Mouse (Mus musculus): Measurements from ENCODE around the gene Sez6l2. TPM values are rescaled to one million over a fixed set of nuclear protein-coding genes. Genes with fewer than 3 reads are reported as not detected.
A peak's percentile ranks its signal among the peaks of the same experiment; 100 is the strongest.

Sez6l2 gene
- polyA plus RNA-seq, 1 experiment from 2014 or later: 0.15 TPM

DNA sequence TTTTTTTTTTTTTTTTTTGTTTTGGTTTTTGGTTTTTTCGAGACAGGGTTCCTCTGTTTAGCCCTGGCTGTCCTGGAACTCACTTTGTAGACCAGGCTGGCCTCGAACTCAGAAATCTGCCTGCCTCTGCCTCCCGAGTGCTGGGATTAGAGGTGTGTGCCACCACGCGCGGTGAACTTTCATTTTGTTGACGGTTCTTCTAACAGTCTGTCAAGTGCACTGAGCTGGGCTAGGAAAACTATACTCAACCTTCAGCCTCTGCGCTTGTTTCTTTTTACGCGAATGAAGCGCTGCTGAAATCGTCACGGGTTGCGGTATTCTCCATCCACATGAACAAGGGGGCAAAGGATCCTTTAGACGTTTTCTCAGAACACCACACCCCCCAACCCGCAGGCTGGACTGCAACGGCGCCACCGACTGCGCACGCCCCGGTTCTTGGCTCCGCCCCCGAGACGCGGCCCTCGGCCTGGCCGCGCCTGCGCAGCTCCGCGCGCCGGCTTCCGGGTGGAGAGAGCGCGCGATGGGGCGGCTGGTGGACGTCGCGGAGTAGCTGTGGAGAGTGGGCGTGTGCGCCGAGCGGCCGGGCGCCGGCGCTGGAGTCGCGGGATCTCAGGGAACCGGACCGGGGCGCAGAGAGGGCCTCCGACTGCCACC lies 21.9 kb upstream of the Sez6l2 start, which contains the start of gene Kctd13:
TSS of gene Kctd13 (plus strand) at position 496 of the 654 bp plus-strand sequence.
- H3K9ac ChIP-seq (ENCODE audit: low read depth, low read length): peak within 1 kb of the TSS; percentile 91
- peak within 1 kb of the TSS; percentile 75 for H3K27ac ChIP-seq (ENCODE audit: low read length)
- H3K9me3 ChIP-seq (replicated peaks; ENCODE audit: control insufficient read depth, low read length): no peaks in the 10 kb centered on the region
- peak; percentile 97 for ATAC-seq (ENCODE audit: low read depth)
- H3K27me3 ChIP-seq (ENCODE audit: control insufficient read depth, insufficient read depth, low read depth, low read length): no peaks in the 10 kb centered on the region
- peaks cover 34% of the 10 kb centered on the region for H3K4me1 ChIP-seq (ENCODE audit: control insufficient read depth, low read depth, low read length)
- H3K36me3 ChIP-seq (ENCODE audit: control insufficient read depth, insufficient read depth): no peaks in the 10 kb centered on the region
- H3K4me3 ChIP-seq (ENCODE audit: low read depth, low read length): peak within 1 kb of the TSS; percentile 87
- 1% methylated on average over 55 of the region's 56 CpGs for WGBS (ENCODE audit: insufficient replicate concordance)
- H3K4me2 ChIP-seq (ENCODE audit: low read depth, low read length): peak within 1 kb of the TSS; percentile 100

DNA sequence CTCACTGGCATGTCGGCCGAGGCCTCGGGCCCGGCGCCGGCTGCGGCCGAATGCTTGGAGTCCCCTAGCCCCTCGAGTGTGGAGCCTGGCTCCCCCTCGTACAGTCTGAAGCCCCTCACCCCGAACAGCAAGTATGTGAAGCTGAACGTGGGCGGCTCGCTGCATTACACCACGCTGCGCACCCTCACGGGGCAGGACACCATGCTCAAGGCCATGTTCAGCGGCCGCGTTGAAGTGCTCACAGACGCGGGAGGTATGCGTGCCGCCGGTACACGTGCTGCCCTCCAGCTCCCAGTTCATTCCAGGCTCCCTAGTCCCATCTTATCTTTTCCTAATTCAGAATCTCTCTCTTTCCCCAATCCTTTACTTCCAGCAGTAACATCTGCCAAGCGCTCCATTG lies 21.3 kb upstream of the Sez6l2 start:
- WGBS (ENCODE audit: insufficient replicate concordance): under 1% methylated on average over 27 of the region's 27 CpGs
- H3K27ac ChIP-seq (ENCODE audit: low read length): peak overlapping the region; percentile 51; the same call in 1 of the 2 replicates
- peak; percentile 42 for ATAC-seq (ENCODE audit: low read depth)

DNA sequence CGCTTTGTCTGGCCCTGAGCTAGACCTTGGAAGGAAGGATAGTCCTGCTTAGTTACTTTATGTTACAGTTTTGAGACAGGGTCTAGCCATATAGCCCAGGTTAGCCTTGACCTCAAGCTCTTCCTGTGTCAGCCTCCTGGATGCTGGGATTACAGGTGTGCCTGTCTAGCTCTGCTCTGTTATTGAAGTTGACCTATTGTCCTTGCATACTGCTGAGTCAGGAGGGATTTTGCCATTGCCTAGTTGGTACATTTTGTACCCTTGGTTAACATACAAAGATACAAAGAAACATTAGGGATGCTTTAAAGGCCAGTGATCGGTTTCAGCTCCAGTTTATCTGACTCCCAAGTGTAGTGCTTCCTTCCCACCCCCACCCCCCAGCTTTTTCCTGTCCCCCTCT lies 17.7 kb upstream of the Sez6l2 start:
- Histone ChIP-seq H3K4me3 (ENCODE audit: low read depth, low read length) (no peak overlapping the region), H3K4me2 (ENCODE audit: low read depth, low read length) (no peak overlapping the region), H3K9ac (ENCODE audit: low read depth, low read length) (no peak overlapping the region), H3K4me1 (ENCODE audit: control insufficient read depth, low read depth, low read length) (peaks cover 17% of the 10 kb centered on the region), H3K27ac (ENCODE audit: low read length) (no peak overlapping the region), H3K9me3 (replicated peaks; ENCODE audit: control insufficient read depth, low read length) (no peaks in the 10 kb centered on the region), H3K36me3 (ENCODE audit: control insufficient read depth, insufficient read depth) (peaks cover 4% of the 10 kb centered on the region; the same call in 1 of the 2 replicates), H3K27me3 (ENCODE audit: control insufficient read depth, insufficient read depth, low read depth, low read length) (no peaks in the 10 kb centered on the region)
- 73% methylated on average over 2 of the region's 2 CpGs for WGBS (ENCODE audit: insufficient replicate concordance)
- no peak for ATAC-seq (ENCODE audit: low read depth)

More for the DNA sequence above, 21.3 kb upstream of the Sez6l2 start:
- Histone ChIP-seq H3K27me3 (ENCODE audit: control insufficient read depth, insufficient read depth, low read depth, low read length) (no peaks in the 10 kb centered on the region), H3K4me1 (ENCODE audit: control insufficient read depth, low read depth, low read length) (peaks cover 29% of the 10 kb centered on the region), H3K9ac (ENCODE audit: low read depth, low read length) (peak overlapping the region; percentile 91), H3K36me3 (ENCODE audit: control insufficient read depth, insufficient read depth) (no peaks in the 10 kb centered on the region), H3K9me3 (replicated peaks; ENCODE audit: control insufficient read depth, low read length) (no peaks in the 10 kb centered on the region), H3K4me2 (ENCODE audit: low read depth, low read length) (peak overlapping the region; percentile 100), H3K4me3 (ENCODE audit: low read depth, low read length) (peak overlapping the region; percentile 87)

DNA sequence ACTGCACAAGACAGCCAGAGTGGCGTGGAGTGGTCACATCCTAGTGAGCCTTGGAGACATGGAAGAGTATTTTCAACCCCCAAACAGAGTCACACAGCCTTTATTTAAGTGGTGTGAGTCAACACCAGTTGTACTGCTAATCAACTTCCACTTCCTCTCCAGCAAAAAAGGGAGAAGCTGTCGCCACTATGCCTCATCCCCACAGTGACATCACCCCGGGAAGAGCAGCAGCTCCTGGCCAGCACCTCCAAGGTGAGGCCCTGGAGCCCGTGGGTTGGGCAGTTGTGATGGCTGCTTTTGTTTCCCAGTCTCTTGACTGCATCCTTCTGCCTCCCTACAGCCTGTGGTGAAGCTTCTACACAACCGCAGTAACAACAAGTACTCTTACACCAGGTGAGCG lies 9.2 kb upstream of the Sez6l2 start:
- Histone ChIP-seq H3K27ac (ENCODE audit: low read length) (no peak overlapping the region), H3K4me1 (ENCODE audit: control insufficient read depth, low read depth, low read length) (0 out of 2 replicates have a peak, but pooled peaks cover 2% of the 10 kb centered on the region), H3K36me3 (ENCODE audit: control insufficient read depth, insufficient read depth) (peaks cover 6% of the 10 kb centered on the region; the same call in 1 of the 2 replicates), H3K9ac (ENCODE audit: low read depth, low read length) (no peak overlapping the region), H3K9me3 (replicated peaks; ENCODE audit: control insufficient read depth, low read length) (no peaks in the 10 kb centered on the region), H3K4me3 (ENCODE audit: low read depth, low read length) (no peak overlapping the region), H3K27me3 (ENCODE audit: control insufficient read depth, insufficient read depth, low read depth, low read length) (no peaks in the 10 kb centered on the region), H3K4me2 (ENCODE audit: low read depth, low read length) (no peak overlapping the region)
- no peak for ATAC-seq (ENCODE audit: low read depth)
- 50% methylated on average over 6 of the region's 6 CpGs for WGBS (ENCODE audit: insufficient replicate concordance)

DNA sequence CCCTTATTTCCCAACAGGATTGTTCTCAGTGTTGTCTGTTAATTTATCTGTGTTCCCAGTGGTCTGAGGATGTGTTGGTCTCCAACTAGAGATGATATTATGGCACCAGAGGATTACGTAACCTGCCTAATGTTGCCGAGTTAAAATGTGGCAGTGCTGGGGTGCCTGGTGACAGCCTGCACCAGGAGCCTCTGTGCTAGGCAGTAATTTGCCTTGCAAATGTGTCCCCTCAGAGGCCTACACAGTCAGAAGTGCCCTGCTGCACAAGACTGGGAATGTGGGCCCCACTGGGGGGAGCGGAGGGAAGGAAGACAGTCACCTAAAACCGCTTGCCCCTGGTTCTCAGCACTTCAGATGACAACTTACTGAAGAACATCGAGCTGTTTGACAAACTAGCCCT lies 8.6 kb upstream of the Sez6l2 start:
- H3K36me3 ChIP-seq (ENCODE audit: control insufficient read depth, insufficient read depth): peaks cover 6% of the 10 kb centered on the region; the same call in 1 of the 2 replicates
- H3K27ac ChIP-seq (ENCODE audit: low read length): no peak overlapping the region
- ATAC-seq (ENCODE audit: low read depth): no peak
- 77% methylated on average over 5 of the region's 5 CpGs for WGBS (ENCODE audit: insufficient replicate concordance)
- H3K4me3 ChIP-seq (ENCODE audit: low read depth, low read length): no peak overlapping the region
- H3K4me2 ChIP-seq (ENCODE audit: low read depth, low read length): no peak overlapping the region
- no peak overlapping the region for H3K9ac ChIP-seq (ENCODE audit: low read depth, low read length)
- H3K9me3 ChIP-seq (replicated peaks; ENCODE audit: control insufficient read depth, low read length): no peaks in the 10 kb centered on the region
- 0 out of 2 replicates have a peak, but pooled peaks cover 2% of the 10 kb centered on the region for H3K4me1 ChIP-seq (ENCODE audit: control insufficient read depth, low read depth, low read length)
- H3K27me3 ChIP-seq (ENCODE audit: control insufficient read depth, insufficient read depth, low read depth, low read length): no peaks in the 10 kb centered on the region

DNA sequence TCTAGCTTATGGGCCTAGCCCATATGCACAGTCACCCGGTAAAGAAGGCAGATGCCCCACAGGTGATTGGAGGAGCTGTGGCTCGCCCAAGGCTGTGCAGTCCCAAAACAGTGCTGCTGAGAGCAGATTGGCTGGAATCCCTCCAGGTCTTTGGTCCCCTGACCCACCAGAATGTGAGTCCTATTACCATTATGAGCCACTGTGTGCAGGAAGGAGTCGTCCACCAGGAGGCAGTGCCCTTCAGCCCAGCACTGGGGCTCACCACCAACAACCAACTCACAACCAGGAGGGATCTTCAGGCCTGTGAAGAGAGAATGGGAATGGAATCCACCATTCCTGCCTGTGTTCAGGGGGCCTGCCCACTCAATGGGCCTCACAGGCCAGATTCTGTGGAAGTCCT lies 3.8 kb upstream of the Sez6l2 start:
- no peak overlapping the region for H3K27ac ChIP-seq (ENCODE audit: low read length)
- no peak for ATAC-seq (ENCODE audit: low read depth)
- no peaks in the 10 kb centered on the region for H3K9me3 ChIP-seq (replicated peaks; ENCODE audit: control insufficient read depth, low read length)
- no peak overlapping the region for H3K4me3 ChIP-seq (ENCODE audit: low read depth, low read length)
- peaks cover 22% of the 10 kb centered on the region for H3K27me3 ChIP-seq (ENCODE audit: control insufficient read depth, insufficient read depth, low read depth, low read length)
- H3K36me3 ChIP-seq (ENCODE audit: control insufficient read depth, insufficient read depth): no peaks in the 10 kb centered on the region
- no peak overlapping the region for H3K9ac ChIP-seq (ENCODE audit: low read depth, low read length)
- H3K4me1 ChIP-seq (ENCODE audit: control insufficient read depth, low read depth, low read length): peaks cover 5% of the 10 kb centered on the region
- no peak overlapping the region for H3K4me2 ChIP-seq (ENCODE audit: low read depth, low read length)
- 43% methylated on average over 3 of the region's 3 CpGs for WGBS (ENCODE audit: insufficient replicate concordance)

DNA sequence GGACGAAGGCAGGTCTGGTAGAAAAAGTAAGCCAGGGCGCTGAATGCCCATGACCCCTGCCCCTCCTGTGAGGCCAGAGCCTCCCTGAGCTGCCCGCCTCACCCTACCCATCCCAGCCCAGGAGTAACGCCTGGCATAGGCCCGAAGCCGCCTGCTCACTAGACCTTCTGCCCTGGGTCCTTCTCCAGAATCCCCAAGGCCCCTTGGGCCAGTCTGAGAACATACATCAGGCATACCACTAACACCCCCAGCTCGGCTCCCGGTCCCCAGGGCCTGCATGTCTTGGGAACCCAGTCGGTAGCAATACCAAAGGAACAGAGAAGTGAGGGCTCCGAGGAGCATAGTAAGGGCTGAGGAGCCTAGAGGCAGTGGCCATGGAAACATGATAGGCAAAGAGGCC lies 1.7 kb upstream of the Sez6l2 start:
- H3K27ac ChIP-seq (ENCODE audit: low read length): no peak overlapping the region
- peaks cover 29% of the 10 kb centered on the region for H3K27me3 ChIP-seq (ENCODE audit: control insufficient read depth, insufficient read depth, low read depth, low read length)

DNA sequence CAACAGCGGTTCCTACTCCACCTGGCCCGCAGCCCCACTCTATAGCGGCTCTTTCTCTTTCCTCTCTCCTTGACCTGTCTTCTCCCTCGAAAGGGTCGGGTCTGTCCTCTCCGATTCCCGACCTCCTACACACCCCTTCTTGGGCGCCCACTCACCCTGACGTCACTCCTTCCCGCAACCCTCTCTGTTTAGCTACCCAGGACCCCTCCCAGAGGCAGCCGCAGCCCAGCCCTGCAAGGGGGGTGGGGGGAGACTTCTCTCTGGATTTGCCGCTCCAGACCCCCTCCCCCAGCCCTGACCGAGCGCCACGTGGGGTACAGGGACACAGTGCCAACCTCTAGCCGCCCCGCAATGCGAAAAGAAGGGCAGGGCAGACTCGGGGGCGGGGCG lies 965 bp upstream of the Sez6l2 start, which contains the start of gene Asphd1:
TSS of gene Asphd1 (minus strand) at position 180 of the 390 bp plus-strand sequence.
- Histone ChIP-seq H3K4me1 (ENCODE audit: control insufficient read depth, low read depth, low read length) (peaks cover 5% of the 10 kb centered on the region), H3K27ac (ENCODE audit: low read length) (no peak within 1 kb of the TSS), H3K36me3 (ENCODE audit: control insufficient read depth, insufficient read depth) (no peaks in the 10 kb centered on the region), H3K9ac (ENCODE audit: low read depth, low read length) (no peak within 1 kb of the TSS), H3K27me3 (ENCODE audit: control insufficient read depth, insufficient read depth, low read depth, low read length) (peaks cover 29% of the 10 kb centered on the region), H3K9me3 (replicated peaks; ENCODE audit: control insufficient read depth, low read length) (no peaks in the 10 kb centered on the region), H3K4me3 (ENCODE audit: low read depth, low read length) (peak within 1 kb of the TSS; percentile 41), H3K4me2 (ENCODE audit: low read depth, low read length) (peak within 1 kb of the TSS; percentile 79)
- ATAC-seq (ENCODE audit: low read depth): no peak
- 3% methylated on average over 21 of the region's 21 CpGs for WGBS (ENCODE audit: insufficient replicate concordance)

More for the DNA sequence above, 1.7 kb upstream of the Sez6l2 start:
- Histone ChIP-seq H3K4me2 (ENCODE audit: low read depth, low read length) (no peak overlapping the region), H3K9ac (ENCODE audit: low read depth, low read length) (no peak overlapping the region), H3K9me3 (replicated peaks; ENCODE audit: control insufficient read depth, low read length) (no peaks in the 10 kb centered on the region), H3K4me3 (ENCODE audit: low read depth, low read length) (no peak overlapping the region), H3K4me1 (ENCODE audit: control insufficient read depth, low read depth, low read length) (peaks cover 5% of the 10 kb centered on the region), H3K36me3 (ENCODE audit: control insufficient read depth, insufficient read depth) (no peaks in the 10 kb centered on the region)
- 67% methylated on average over 10 of the region's 10 CpGs for WGBS (ENCODE audit: insufficient replicate concordance)
- ATAC-seq (ENCODE audit: low read depth): no peak

Data from liver, embryonic 16.5 days (tissue).